Mouse (Mus musculus) kidney, postnatal 0 days (tissue): ENCODE results near the gene Prok2. TPM values are rescaled to one million over a fixed set of nuclear protein-coding genes. Genes with fewer than 3 reads are reported as not detected.

Experiments
- ATAC-seq: fragments of 200-750 bp; cut with Nextera tagmentation; replicated peaks from 2 replicates; pipeline ENCODE4 v1.8.0; 2017; ENCODE audit warnings: low read depth, moderate number of reproducible peaks, moderate TSS enrichment, moderate library complexity; ENCODE audit not compliant: low FRiP score
- DNase-seq: peaks from one replicate; pipeline ENCODE4 v3.0.0-alpha.2; 2016; ENCODE audit warnings: low spot score
- H3K27ac ChIP-seq: fragments of 300-500 bp; sonication (generic); 2 replicates; pipeline ENCODE4 v1.5.1; 2014; ENCODE audit warnings: mild to moderate bottlenecking
- H3K27me3 ChIP-seq: fragments of 300-500 bp; sonication (generic); 2 replicates; pipeline ENCODE4 v1.6.1; 2014; ENCODE audit warnings: low read length, mixed read lengths; ENCODE audit not compliant: insufficient read depth
- H3K36me3 ChIP-seq: fragments of 300-500 bp; sonication (generic); 2 replicates; pipeline ENCODE4 v1.6.1; 2014; ENCODE audit warnings: low read length, mixed read lengths; ENCODE audit not compliant: insufficient read depth
- H3K4me1 ChIP-seq: fragments of 300-500 bp; sonication (generic); replicated peaks from 2 replicates; pipeline ENCODE4 v1.6.1; 2014; ENCODE audit warnings: antibody characterized with exemption, low read length, mixed read lengths; ENCODE audit not compliant: insufficient read depth
- H3K4me2 ChIP-seq: fragments of 300-500 bp; sonication (generic); 2 replicates; pipeline ENCODE4 v1.6.1; 2014; ENCODE audit warnings: mild to moderate bottlenecking, low read length, moderate library complexity, mixed read lengths
- H3K4me3 ChIP-seq: fragments of 300-500 bp; sonication (generic); replicated peaks from 2 replicates; pipeline ENCODE4 v1.5.1; 2014; ENCODE audit warnings: low read depth, low read length
- H3K9ac ChIP-seq: fragments of 300-500 bp; sonication (generic); 2 replicates; pipeline ENCODE4 v1.6.1; 2014; ENCODE audit warnings: low read depth, low read length
- H3K9me3 ChIP-seq: fragments of 300-500 bp; sonication (generic); replicated peaks from 2 replicates; pipeline ENCODE4 v1.6.1; 2016; ENCODE audit warnings: low read length, inconsistent platforms, mixed read lengths
- CTCF ChIP-seq: IDR thresholded peaks from 2 replicates; pipeline ENCODE4 v1.5.1; 2016; ENCODE audit warnings: antibody characterized with exemption, low read depth, mild to moderate bottlenecking, moderate library complexity
- WGBS: fragments of 180-500 bp; shearing (Covaris S2); extraction: QIAGEN DNeasy Blood & Tissue Kit; methylation state at CpG from one replicate; pipeline ENCODE4 v1.1.7; 2014; 5-methylcytosine and 5-hydroxymethylcytosine counted together
- polyA plus RNA-seq: library from polyadenylated mRNA; unstranded; fragments of >200 nt; fragmentation: Nextera tagmentation; extraction: Ambion mirVana; gene quantifications from 2 replicates; pipeline ENCODE4 v1.2.1, GENCODE M21; 2015

Prok2 gene
- polyA plus RNA-seq, 1 experiment from 2014 or later = 0.13 TPM

- WGBS = 72% methylated on average over 7 of the region's 7 CpGs
- peak; percentile 86 for DNase-seq
- H3K4me2 ChIP-seq = no peak overlapping the region
- H3K27ac ChIP-seq = no peak overlapping the region
- H3K9ac ChIP-seq = no peak overlapping the region
- ATAC-seq = no peak
- TF ChIP-seq CTCF = peak; percentile 87
- no peaks in the 10 kb centered on the region for H3K4me1 ChIP-seq
- no peaks in the 10 kb centered on the region for H3K9me3 ChIP-seq
- no peaks in the 10 kb centered on the region for H3K27me3 ChIP-seq
- no peaks in the 10 kb centered on the region for H3K36me3 ChIP-seq
- H3K4me3 ChIP-seq = no peak overlapping the region
Measured at GRCm38 (mm10) chr6:99670481-99671119, 55.6 kb downstream of the Prok2 start.

GRCm38 (mm10) chr6:99669481-99670325 is 56.5 kb downstream of the Prok2 start:
- Histone ChIP-seq H3K27me3 (no peaks in the 10 kb centered on the region), H3K4me2 (no peak overlapping the region), H3K4me3 (no peak overlapping the region), H3K27ac (no peak overlapping the region), H3K9ac (no peak overlapping the region), H3K4me1 (0 out of 2 replicates have a peak, but pooled peaks cover 2% of the 10 kb centered on the region), H3K36me3 (no peaks in the 10 kb centered on the region), H3K9me3 (no peaks in the 10 kb centered on the region)
- ATAC-seq (no peak), DNase-seq (no peak)
- TF ChIP-seq CTCF = no peak
- 48% methylated on average over 5 of the region's 5 CpGs for WGBS

- peak overlapping the region; percentile 39; the same call in 1 of the 2 replicates for H3K27ac ChIP-seq
- ATAC-seq (no peak), DNase-seq (peak; percentile 77)
- H3K4me3 ChIP-seq = peak overlapping the region; percentile 87; the same call in 1 of the 2 replicates
- H3K4me2 ChIP-seq = peak overlapping the region; percentile 93
- no peaks in the 10 kb centered on the region for H3K36me3 ChIP-seq
- H3K9me3 ChIP-seq = no peaks in the 10 kb centered on the region
- WGBS = 19% methylated on average over 8 of the region's 8 CpGs
- H3K4me1 ChIP-seq = 0 out of 2 replicates have a peak, but pooled peaks cover 2% of the 10 kb centered on the region
- H3K9ac ChIP-seq = no peak overlapping the region
- H3K27me3 ChIP-seq = no peaks in the 10 kb centered on the region
- TF ChIP-seq CTCF = peak; percentile 22; the same call in 1 of the 2 replicates
Measured at GRCm38 (mm10) chr6:99667290-99667689, 58.9 kb downstream of the Prok2 start.

DNA sequence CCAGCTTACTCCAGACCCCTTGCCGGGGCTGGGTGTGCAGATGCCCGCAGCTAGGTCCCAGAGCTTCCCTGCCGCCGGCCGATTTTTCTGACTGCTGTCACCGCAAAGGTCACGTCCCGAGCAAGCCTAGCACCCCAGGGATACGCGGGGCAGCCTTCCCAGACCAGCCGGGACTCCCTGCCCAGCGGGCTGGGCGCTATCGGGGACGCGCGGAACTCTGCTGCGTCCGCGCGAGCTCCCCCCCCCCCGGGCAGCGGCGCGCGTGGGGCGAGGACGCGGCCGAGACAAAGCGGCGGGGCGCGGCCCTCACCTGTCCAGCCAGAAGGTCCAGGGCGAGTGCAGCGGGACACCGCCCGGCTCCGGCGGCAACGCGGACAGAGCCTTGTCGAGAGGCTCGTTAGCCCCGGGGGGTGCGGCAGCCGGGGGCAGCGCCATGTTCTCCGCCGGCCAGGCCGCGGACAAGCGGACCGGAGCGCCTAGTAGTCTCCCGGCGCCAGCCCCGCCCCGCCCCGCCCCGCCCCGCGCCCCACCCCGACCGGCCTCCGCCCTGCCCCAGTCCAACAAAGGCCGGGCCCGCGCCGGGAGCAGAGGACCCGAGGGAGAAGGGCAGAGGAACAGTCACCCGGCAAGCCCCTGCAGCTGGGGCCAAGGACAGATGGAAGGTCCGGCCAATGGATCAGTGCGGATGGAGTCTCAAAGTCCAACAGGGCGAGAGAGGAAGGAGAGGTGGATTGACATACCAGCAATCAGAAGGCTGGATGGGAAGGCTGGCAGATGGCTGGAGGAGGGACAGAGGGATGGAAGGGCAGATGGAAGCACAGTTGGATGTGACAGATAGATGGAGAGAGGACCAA is 59.6 kb downstream of the Prok2 start, which contains the start of the genes Eif4e3 and Gm20696:
Gene Eif4e3, minus strand, starts transcription at position 454 of the 854 bp plus-strand sequence.
Gene Gm20696, minus strand, starts transcription at position 480 of the 854 bp plus-strand sequence.
- no peak for TF ChIP-seq CTCF
- H3K36me3 ChIP-seq = no peaks in the 10 kb centered on the region
- H3K27ac ChIP-seq = peak within 1 kb of the TSS; percentile 75
- ATAC-seq = peak; percentile 88
- peak within 1 kb of the TSS; percentile 87 for H3K4me3 ChIP-seq
- H3K27me3 ChIP-seq = no peaks in the 10 kb centered on the region
- WGBS = under 1% methylated on average over 58 of the region's 75 CpGs
- peak within 1 kb of the TSS; percentile 87 for H3K9ac ChIP-seq
- DNase-seq = peak; percentile 81
- 0 out of 2 replicates have a peak, but pooled peaks cover 2% of the 10 kb centered on the region for H3K4me1 ChIP-seq
- no peaks in the 10 kb centered on the region for H3K9me3 ChIP-seq
- H3K4me2 ChIP-seq = peak within 1 kb of the TSS; percentile 93

- Histone ChIP-seq H3K27me3 (no peaks in the 10 kb centered on the region), H3K4me3 (peak overlapping the region; percentile 87), H3K27ac (peak overlapping the region; percentile 75), H3K4me1 (0 out of 2 replicates have a peak, but pooled peaks cover 2% of the 10 kb centered on the region), H3K4me2 (peak overlapping the region; percentile 93), H3K9me3 (no peaks in the 10 kb centered on the region), H3K36me3 (no peaks in the 10 kb centered on the region), H3K9ac (peak overlapping the region; percentile 87)
- no peak for TF ChIP-seq CTCF
- ATAC-seq = no peak
- WGBS = 16% methylated on average over 16 of the region's 16 CpGs
- peak; percentile 51 for DNase-seq
Measured at GRCm38 (mm10) chr6:99665457-99666317, 60.5 kb downstream of the Prok2 start.
